Mouse (Mus musculus) lung, embryonic 15.5 days (tissue): ENCODE measurements around the gene Tmem212. TPM values are rescaled to one million over a fixed set of nuclear protein-coding genes. Genes with fewer than 3 reads are reported as not detected.
"Not testable (repeated sequence)": the region's sequence is repeated elsewhere in the genome, so short reads cannot be mapped to it uniquely, and the experiment has no call there.

Source experiments
- ATAC-seq: fragments of 200-750 bp; cut with Nextera tagmentation; 2 replicates; pipeline ENCODE4 v1.8.0; 2017; ENCODE audit warnings: moderate number of reproducible peaks, borderline replicate concordance; ENCODE audit not compliant: low FRiP score, low TSS enrichment; ENCODE audit errors: extremely low read depth
- H3K27ac ChIP-seq: fragments of 300-500 bp; sonication (generic); 2 replicates; pipeline ENCODE4 v1.5.1; 2015; ENCODE audit warnings: moderate library complexity, mild to moderate bottlenecking, inconsistent platforms
- H3K27me3 ChIP-seq: fragments of 300-500 bp; sonication (generic); 2 replicates; pipeline ENCODE4 v1.6.1; 2015; ENCODE audit warnings: inconsistent platforms
- H3K36me3 ChIP-seq: fragments of 300-500 bp; sonication (generic); 2 replicates; pipeline ENCODE4 v1.6.1; 2015; ENCODE audit warnings: inconsistent platforms
- H3K4me1 ChIP-seq: fragments of 300-500 bp; sonication (generic); 2 replicates; pipeline ENCODE4 v1.6.1; 2015; ENCODE audit warnings: inconsistent platforms
- H3K4me2 ChIP-seq: fragments of 300-500 bp; sonication (generic); 2 replicates; pipeline ENCODE4 v1.6.1; 2015; ENCODE audit warnings: inconsistent platforms, mild to moderate bottlenecking, moderate library complexity
- H3K4me3 ChIP-seq: fragments of 300-500 bp; sonication (generic); 2 replicates; pipeline ENCODE4 v1.5.1; 2015; ENCODE audit warnings: mild to moderate bottlenecking, inconsistent platforms
- H3K9ac ChIP-seq: fragments of 300-500 bp; sonication (generic); 2 replicates; pipeline ENCODE4 v1.6.1; 2015; ENCODE audit warnings: inconsistent platforms
- H3K9me3 ChIP-seq: fragments of 300-500 bp; sonication (generic); 2 replicates; pipeline ENCODE4 v1.6.1; 2016; ENCODE audit warnings: inconsistent platforms
- WGBS: fragments of 180-500 bp; shearing (Covaris S2); methylation state at CpG from one replicate; pipeline ENCODE4 v1.1.7; 2015; 5-methylcytosine and 5-hydroxymethylcytosine counted together
- polyA plus RNA-seq: library from polyadenylated mRNA; unstranded; fragments of >200 nt; fragmentation: Nextera tagmentation; extraction: Ambion mirVana; gene quantifications from 2 replicates; pipeline ENCODE4 v1.2.1, GENCODE M21; 2015

Tmem212 gene
- 0.39 and 0.87 TPM in 2 replicates for polyA plus RNA-seq

DNA sequence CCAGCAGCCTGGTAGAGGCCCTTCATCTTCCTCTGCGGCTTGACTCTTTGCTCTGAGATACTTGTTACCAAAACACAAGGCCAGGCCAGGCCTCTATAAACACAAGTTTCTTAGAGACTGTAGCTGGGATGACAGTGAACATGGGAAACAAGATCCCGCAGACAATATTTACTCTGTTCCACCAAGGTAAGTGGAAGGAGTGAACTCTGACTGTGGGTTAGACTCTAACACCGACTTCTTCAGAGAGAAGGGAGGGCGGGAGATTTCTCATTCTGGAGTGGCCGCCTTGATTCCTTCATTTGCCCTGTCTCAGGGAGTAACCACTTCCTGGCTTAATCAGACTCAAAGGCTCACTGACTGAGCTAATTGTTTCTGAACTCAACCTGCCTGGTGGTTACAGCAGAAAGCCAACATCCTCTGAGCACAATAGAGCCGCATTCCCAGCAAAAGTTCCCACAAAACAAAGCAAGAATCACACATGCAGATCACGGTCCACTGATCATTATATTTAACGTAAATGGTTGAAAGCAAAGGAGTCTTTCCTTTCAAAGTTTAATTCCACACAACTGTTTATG, at the start of gene Tmem212:
Gene Tmem212 (minus strand): TSS at position 51 of the 575 bp plus-strand sequence.
- Histone ChIP-seq H3K27me3 (no peaks in the 10 kb centered on the region), H3K9me3 (no peaks in the 10 kb centered on the region), H3K27ac (no peak within 1 kb of the TSS), H3K4me1 (peaks cover 18% of the 10 kb centered on the region), H3K36me3 (no peaks in the 10 kb centered on the region), H3K9ac (no peak within 1 kb of the TSS), H3K4me2 (no peak within 1 kb of the TSS), H3K4me3 (no peak within 1 kb of the TSS)
- 54% methylated on average over 8 of the region's 8 CpGs for WGBS
- ATAC-seq = no peak

DNA sequence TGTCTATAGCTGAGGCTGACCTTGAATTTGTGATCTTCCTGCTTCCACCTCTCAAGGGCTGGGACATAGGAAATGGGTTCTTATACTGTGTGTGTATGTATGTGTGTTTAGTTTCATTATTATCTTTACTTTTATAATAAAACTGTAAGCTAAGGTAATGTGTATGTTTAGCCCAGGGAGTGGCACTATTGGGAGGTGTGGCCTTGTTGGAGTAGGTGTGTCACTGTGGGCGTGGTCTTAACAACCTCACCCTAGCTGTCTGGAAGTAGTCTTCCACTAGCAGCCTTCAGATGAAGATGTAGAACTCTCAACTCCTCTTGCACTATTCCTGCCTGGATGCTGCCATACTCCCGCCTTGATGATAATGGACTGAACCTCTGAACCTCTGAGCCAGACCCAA, 49.2 kb upstream of the Tmem212 start:
- WGBS = 77% methylated on average over 2 of the region's 2 CpGs
- ATAC-seq, H3K4me1 ChIP-seq, H3K4me2 ChIP-seq, H3K36me3 ChIP-seq, H3K4me3 ChIP-seq, H3K27me3 ChIP-seq, H3K9ac ChIP-seq, H3K27ac ChIP-seq, H3K9me3 ChIP-seq: not testable (repeated sequence)

GRCm38 (mm10) chr3:27942991-27943390, 46.8 kb upstream of the Tmem212 start:
- no peak for ATAC-seq
- no peak overlapping the region for H3K27ac ChIP-seq
- H3K36me3 ChIP-seq = no peaks in the 10 kb centered on the region
- peaks cover 13% of the 10 kb centered on the region for H3K4me1 ChIP-seq
- WGBS = 67% methylated on average over 7 of the region's 7 CpGs
- H3K27me3 ChIP-seq = no peaks in the 10 kb centered on the region
- no peak overlapping the region for H3K4me3 ChIP-seq
- H3K9me3 ChIP-seq = no peaks in the 10 kb centered on the region
- H3K4me2 ChIP-seq = no peak overlapping the region
- H3K9ac ChIP-seq = no peak overlapping the region

DNA sequence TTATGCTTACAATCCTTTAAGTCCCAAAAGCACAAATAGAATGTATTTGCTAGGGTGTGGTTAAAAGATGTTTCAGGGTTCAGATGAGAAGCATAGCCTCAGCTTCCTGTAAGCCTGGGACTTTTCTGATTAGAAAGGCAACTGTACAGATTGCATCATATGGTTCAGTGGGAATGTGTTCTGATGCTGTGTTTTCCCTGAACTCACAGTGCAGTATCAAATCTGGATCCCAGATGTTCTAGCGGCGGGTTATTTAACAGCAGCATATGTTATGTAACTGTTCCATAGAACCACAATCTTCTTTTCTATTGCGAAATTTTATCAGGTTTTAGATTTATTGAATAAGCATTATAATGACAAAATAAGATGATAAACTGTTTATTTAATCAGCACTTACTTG, 45.5 kb upstream of the Tmem212 start:
- Histone ChIP-seq H3K36me3 (no peaks in the 10 kb centered on the region), H3K4me1 (peaks cover 13% of the 10 kb centered on the region), H3K9me3 (no peaks in the 10 kb centered on the region), H3K27me3 (no peaks in the 10 kb centered on the region), H3K9ac (no peak overlapping the region), H3K4me3 (no peak overlapping the region), H3K4me2 (no peak overlapping the region), H3K27ac (no peak overlapping the region)
- no peak for ATAC-seq
- 78% methylated on average over 3 of the region's 3 CpGs for WGBS

- H3K4me2 ChIP-seq = peak within 1 kb of the TSS; percentile 91
- ATAC-seq = peak; percentile 95
- peak within 1 kb of the TSS; percentile 77 for H3K4me3 ChIP-seq
- 1% methylated on average over 56 of the region's 68 CpGs for WGBS
- no peaks in the 10 kb centered on the region for H3K27me3 ChIP-seq
- H3K9ac ChIP-seq = peak within 1 kb of the TSS; percentile 77
- no peaks in the 10 kb centered on the region for H3K36me3 ChIP-seq
- no peaks in the 10 kb centered on the region for H3K9me3 ChIP-seq
- peaks cover 13% of the 10 kb centered on the region for H3K4me1 ChIP-seq
- peak within 1 kb of the TSS; percentile 92 for H3K27ac ChIP-seq
Observed at GRCm38 (mm10) chr3:27938381-27939323, 42.5 kb upstream of the Tmem212 start, which contains the start of gene Pld1. Gene Pld1 (plus strand): TSS chr3:27938695.

- H3K36me3 ChIP-seq = no peaks in the 10 kb centered on the region
- H3K27me3 ChIP-seq = no peaks in the 10 kb centered on the region
- no peak overlapping the region for H3K9ac ChIP-seq
- peaks cover 13% of the 10 kb centered on the region for H3K4me1 ChIP-seq
- H3K4me2 ChIP-seq = peak overlapping the region; percentile 91; the same call in 1 of the 2 replicates
- 67% methylated on average over 13 of the region's 13 CpGs for WGBS
- no peak for ATAC-seq
- no peak overlapping the region for H3K27ac ChIP-seq
- no peak overlapping the region for H3K4me3 ChIP-seq
- H3K9me3 ChIP-seq = no peaks in the 10 kb centered on the region
Observed at GRCm38 (mm10) chr3:27937144-27938110, 41.3 kb upstream of the Tmem212 start.

DNA sequence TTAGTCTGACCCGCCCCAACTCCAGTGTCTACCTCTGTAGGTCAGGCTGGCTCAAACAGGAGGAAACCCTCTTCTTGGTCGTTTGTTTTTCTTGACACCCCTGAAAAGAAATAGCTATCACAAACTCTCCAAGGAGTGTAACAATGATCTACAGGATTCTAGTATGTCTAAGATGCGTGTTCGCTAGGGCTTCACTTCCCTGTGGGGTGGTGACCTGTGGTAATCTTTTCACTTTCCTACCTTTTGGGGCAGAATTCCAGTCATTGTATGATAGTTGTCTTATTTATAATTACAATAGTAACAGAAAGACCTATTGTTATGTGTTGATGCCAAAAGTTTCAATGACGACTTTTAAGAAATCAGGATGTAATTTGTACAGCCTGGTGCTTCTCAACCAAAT, 40.6 kb upstream of the Tmem212 start:
- 71% methylated on average over 5 of the region's 5 CpGs for WGBS
- Histone ChIP-seq H3K4me2 (no peak overlapping the region), H3K4me3 (no peak overlapping the region), H3K9me3 (no peaks in the 10 kb centered on the region), H3K36me3 (no peaks in the 10 kb centered on the region), H3K9ac (no peak overlapping the region), H3K4me1 (peaks cover 13% of the 10 kb centered on the region), H3K27ac (no peak overlapping the region), H3K27me3 (no peaks in the 10 kb centered on the region)
- no peak for ATAC-seq

GRCm38 (mm10) chr3:27935644-27936043, 39.5 kb upstream of the Tmem212 start:
- WGBS = 81% methylated on average over 3 of the region's 3 CpGs
- Histone ChIP-seq H3K4me2 (no peak overlapping the region), H3K9ac (no peak overlapping the region), H3K27me3 (no peaks in the 10 kb centered on the region), H3K27ac (no peak overlapping the region), H3K4me1 (peaks cover 13% of the 10 kb centered on the region), H3K36me3 (no peaks in the 10 kb centered on the region), H3K9me3 (no peaks in the 10 kb centered on the region), H3K4me3 (no peak overlapping the region)
- ATAC-seq = no peak

DNA sequence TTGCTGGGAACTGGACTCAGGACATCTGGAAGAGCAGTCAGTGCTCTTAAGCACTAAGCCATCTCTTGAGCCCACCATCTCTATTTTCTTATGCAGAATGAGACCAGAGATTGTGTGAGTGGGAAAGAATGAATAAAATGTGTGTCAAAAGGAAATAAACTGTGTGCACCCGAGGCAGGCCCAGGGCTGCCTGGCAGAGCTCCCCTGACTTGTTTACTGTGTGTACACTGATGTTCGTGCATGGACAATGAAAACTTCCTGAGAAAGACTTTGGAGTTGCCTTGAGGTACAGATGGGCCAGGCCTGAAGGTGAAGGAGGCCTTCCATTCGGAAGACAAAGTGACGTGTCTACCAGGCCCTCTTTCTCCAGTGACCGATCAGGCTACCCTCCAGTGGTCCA, 36.2 kb upstream of the Tmem212 start:
- WGBS = 77% methylated on average over 5 of the region's 5 CpGs

GRCm38 (mm10) chr3:27929219-27929618, 33.1 kb upstream of the Tmem212 start:
- Histone ChIP-seq H3K27me3 (no peaks in the 10 kb centered on the region), H3K4me1 (no peaks in the 10 kb centered on the region), H3K27ac (no peak overlapping the region), H3K4me2 (no peak overlapping the region), H3K9me3 (no peaks in the 10 kb centered on the region), H3K9ac (no peak overlapping the region), H3K4me3 (no peak overlapping the region), H3K36me3 (no peaks in the 10 kb centered on the region)
- WGBS = 79% methylated on average over 4 of the region's 4 CpGs
- ATAC-seq = no peak

More for the DNA sequence above, 36.2 kb upstream of the Tmem212 start:
- H3K27ac ChIP-seq = no peak overlapping the region
- no peak overlapping the region for H3K4me3 ChIP-seq
- no peak overlapping the region for H3K4me2 ChIP-seq
- H3K27me3 ChIP-seq = no peaks in the 10 kb centered on the region
- H3K36me3 ChIP-seq = no peaks in the 10 kb centered on the region
- H3K9ac ChIP-seq = no peak overlapping the region
- no peak for ATAC-seq
- H3K4me1 ChIP-seq = no peaks in the 10 kb centered on the region
- H3K9me3 ChIP-seq = no peaks in the 10 kb centered on the region

GRCm38 (mm10) chr3:27924037-27924436, 27.9 kb upstream of the Tmem212 start:
- Histone ChIP-seq H3K4me2 (no peak overlapping the region), H3K36me3 (no peaks in the 10 kb centered on the region), H3K4me1 (no peaks in the 10 kb centered on the region), H3K9ac (no peak overlapping the region), H3K4me3 (no peak overlapping the region), H3K27me3 (no peaks in the 10 kb centered on the region), H3K9me3 (peaks cover 3% of the 10 kb centered on the region; the same call in 1 of the 2 replicates), H3K27ac (no peak overlapping the region)
- 67% methylated on average over 3 of the region's 3 CpGs for WGBS
- no peak for ATAC-seq
